Mouse (Mus musculus) thymus, adult 2 months (tissue): ENCODE data around the gene Pgap3. TPM values are rescaled to one million over a fixed set of nuclear protein-coding genes. Genes with fewer than 3 reads are reported as not detected.

Experiments
- DNase-seq: peaks from one replicate; pipeline ENCODE4 v3.0.0; 2021
- H3K27ac ChIP-seq: fragments of 200-500 bp; 2 replicates; pipeline ENCODE4 v1.5.1; 2012; ENCODE audit warnings: low read length, control low read depth; ENCODE audit not compliant: control insufficient read depth, insufficient read depth
- H3K27me3 ChIP-seq: fragments of 200-500 bp; 2 replicates; pipeline ENCODE4 v1.6.1; 2012; ENCODE audit warnings: mild to moderate bottlenecking, low read length, moderate library complexity, mixed read lengths; ENCODE audit not compliant: control insufficient read depth, insufficient read depth
- H3K36me3 ChIP-seq: fragments of 200-500 bp; 2 replicates; pipeline ENCODE4 v1.6.1; 2012; ENCODE audit warnings: mild to moderate bottlenecking, low read length, moderate library complexity; ENCODE audit not compliant: control insufficient read depth, insufficient read depth
- H3K4me1 ChIP-seq: fragments of 200-500 bp; replicated peaks from 2 replicates; pipeline ENCODE4 v1.6.1; 2012; ENCODE audit warnings: low read length; ENCODE audit not compliant: control insufficient read depth, insufficient read depth
- H3K4me3 ChIP-seq: fragments of 200-500 bp; 2 replicates; pipeline ENCODE4 v1.5.1; 2012; ENCODE audit warnings: mild to moderate bottlenecking, low read length, control low read depth, moderate library complexity; ENCODE audit not compliant: control insufficient read depth, insufficient read depth
- CTCF ChIP-seq: fragments of 200-500 bp; IDR thresholded peaks from 2 replicates; pipeline ENCODE4 v1.5.1; 2012; ENCODE audit warnings: mild to moderate bottlenecking, control low read depth, low read length, moderate library complexity, borderline replicate concordance; ENCODE audit not compliant: control insufficient read depth, poor library complexity, insufficient read depth; ENCODE audit errors: extremely low read depth
- POLR2A ChIP-seq: fragments of 200-500 bp; IDR thresholded peaks from 2 replicates; pipeline ENCODE4 v1.6.1; 2012; ENCODE audit warnings: mild to moderate bottlenecking, low read length, control low read depth, moderate library complexity; ENCODE audit not compliant: control insufficient read depth, poor library complexity, insufficient read depth; ENCODE audit errors: extremely low read depth
- WGBS: fragments of 180-500 bp; shearing (Covaris S2); methylation state at CpG from one replicate; pipeline ENCODE4 v1.1.7; 2018; 5-methylcytosine and 5-hydroxymethylcytosine counted together
- polyA plus RNA-seq: library from polyadenylated mRNA; depleted of rRNA; stranded (reverse); fragments of >200 nt; gene quantifications from 2 replicates; pipeline ENCODE4 v1.2.3, GENCODE M21; 2012

Pgap3 gene
- polyA plus RNA-seq, 1 experiment, result 51.8 TPM

DNA sequence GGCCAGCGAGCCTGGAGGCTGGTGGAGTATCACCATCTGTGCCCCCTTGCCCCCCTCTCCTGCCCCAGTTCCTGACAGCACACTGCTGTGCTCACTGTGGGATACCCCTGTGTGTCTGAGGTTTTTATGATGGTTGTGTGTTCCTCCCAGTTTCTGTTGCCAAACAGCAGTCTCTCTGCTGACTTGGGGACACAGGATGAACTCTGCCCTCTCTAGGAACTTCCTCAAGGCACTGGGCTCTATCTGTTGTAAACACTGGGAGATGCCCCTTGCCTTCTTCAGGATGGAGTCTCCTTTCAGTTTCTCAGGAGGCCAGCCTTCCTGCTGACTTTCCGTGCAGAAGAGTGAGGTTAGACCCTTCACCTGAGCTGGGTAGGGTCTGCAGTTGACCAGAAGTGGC, 13.9 kb upstream of the Pgap3 start:
- H3K4me3 ChIP-seq, result no peak overlapping the region
- DNase-seq, result no peak
- peaks cover 20% of the 10 kb centered on the region for H3K27me3 ChIP-seq
- H3K27ac ChIP-seq, result no peak overlapping the region
- no peak for TF ChIP-seq CTCF
- no peak for TF ChIP-seq POLR2A
- WGBS, result 32% methylated on average over 2 of the region's 2 CpGs
- no peaks in the 10 kb centered on the region for H3K36me3 ChIP-seq
- peaks cover 5% of the 10 kb centered on the region; the same call in 1 of the 2 replicates for H3K4me1 ChIP-seq

DNA sequence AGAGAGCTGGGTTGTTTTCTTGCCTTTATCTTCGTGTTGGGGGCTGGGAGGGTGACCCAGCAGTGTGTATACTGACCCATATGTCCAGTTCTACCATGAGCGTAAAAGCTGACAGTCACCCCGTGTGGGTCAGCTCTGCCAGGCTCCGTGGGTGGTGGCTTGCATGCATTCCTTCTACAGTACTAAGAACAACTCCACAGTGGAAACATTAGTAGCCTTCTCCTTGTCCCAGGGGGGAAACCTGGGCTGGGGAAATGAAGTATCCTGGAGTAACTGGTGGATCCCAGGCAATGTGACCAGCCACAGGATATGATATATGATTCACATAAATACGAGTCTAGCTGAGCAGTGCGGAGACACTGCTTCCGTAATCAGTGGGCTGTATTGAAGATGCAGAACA, 13.4 kb upstream of the Pgap3 start:
- Histone ChIP-seq H3K4me3 (no peak overlapping the region), H3K4me1 (peaks cover 5% of the 10 kb centered on the region; the same call in 1 of the 2 replicates), H3K36me3 (no peaks in the 10 kb centered on the region), H3K27ac (no peak overlapping the region), H3K27me3 (peaks cover 20% of the 10 kb centered on the region)
- WGBS, result 36% methylated on average over 7 of the region's 7 CpGs
- no peak for DNase-seq
- TF ChIP-seq POLR2A (no peak), CTCF (no peak)

DNA sequence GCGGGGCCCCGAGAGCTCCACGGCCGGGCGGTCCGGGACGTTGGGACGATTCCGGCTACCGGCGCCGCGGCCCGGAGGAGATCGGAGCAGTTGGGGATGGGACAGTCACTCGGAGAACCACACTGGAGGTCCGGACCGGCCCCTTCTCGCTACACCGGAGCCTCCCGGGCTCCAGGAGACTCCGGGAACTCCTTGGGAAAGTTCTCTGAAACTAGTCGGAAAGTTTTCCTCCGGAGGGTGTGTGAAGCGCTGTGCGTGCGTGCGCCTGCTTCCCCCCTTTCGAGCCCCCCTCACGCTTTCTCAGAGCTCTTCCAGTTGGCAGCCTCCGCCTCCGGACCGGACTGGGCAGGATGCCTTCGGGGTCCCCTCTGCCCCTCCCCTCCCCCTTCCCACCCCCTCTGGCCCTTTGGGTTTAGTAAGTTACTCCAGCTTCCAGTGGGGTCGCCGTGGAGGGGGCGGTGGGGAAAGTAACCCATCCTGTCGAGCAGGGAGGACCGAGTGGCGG, 12.6 kb upstream of the Pgap3 start:
- peaks cover 5% of the 10 kb centered on the region; the same call in 1 of the 2 replicates for H3K4me1 ChIP-seq
- 2% methylated on average over 40 of the region's 40 CpGs for WGBS
- peaks cover 20% of the 10 kb centered on the region for H3K27me3 ChIP-seq
- H3K27ac ChIP-seq, result no peak overlapping the region
- H3K4me3 ChIP-seq, result peak overlapping the region; percentile 21
- no peak for TF ChIP-seq CTCF
- TF ChIP-seq POLR2A, result no peak
- DNase-seq, result no peak
- H3K36me3 ChIP-seq, result no peaks in the 10 kb centered on the region

DNA sequence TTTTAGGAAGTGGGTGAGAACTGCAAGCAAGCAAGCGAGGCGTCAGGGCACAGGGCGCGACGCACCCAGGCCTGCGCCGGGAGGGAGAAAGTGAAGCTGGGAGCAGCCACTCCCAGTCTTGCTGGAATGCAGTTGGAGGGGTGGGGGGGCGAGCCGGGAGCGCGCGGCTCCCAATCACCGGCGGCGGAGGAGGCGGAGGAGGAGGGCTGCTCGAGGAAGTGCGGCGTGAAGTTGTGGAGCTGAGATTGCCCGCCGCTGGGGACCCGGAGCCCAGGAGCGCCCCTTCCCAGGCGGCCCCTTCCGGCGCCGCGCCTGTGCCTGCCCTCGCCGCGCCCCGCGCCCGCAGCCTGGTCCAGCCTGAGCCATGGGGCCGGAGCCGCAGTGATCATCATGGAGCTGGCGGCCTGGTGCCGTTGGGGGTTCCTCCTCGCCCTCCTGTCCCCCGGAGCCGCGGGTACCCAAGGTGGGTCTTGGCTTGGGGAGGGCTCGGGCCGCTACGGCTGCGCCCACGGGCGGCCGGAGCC, 12.0 kb upstream of the Pgap3 start, which contains the start of gene Erbb2:
Erbb2 (plus strand) TSS at position 198 of the 524 bp plus-strand sequence.
- TF ChIP-seq POLR2A (no peak), CTCF (no peak)
- Histone ChIP-seq H3K4me1 (peaks cover 5% of the 10 kb centered on the region; the same call in 1 of the 2 replicates), H3K27ac (no peak within 1 kb of the TSS), H3K27me3 (peaks cover 20% of the 10 kb centered on the region), H3K4me3 (peak within 1 kb of the TSS; percentile 21), H3K36me3 (no peaks in the 10 kb centered on the region)
- 2% methylated on average over 47 of the region's 49 CpGs for WGBS
- DNase-seq, result no peak

DNA sequence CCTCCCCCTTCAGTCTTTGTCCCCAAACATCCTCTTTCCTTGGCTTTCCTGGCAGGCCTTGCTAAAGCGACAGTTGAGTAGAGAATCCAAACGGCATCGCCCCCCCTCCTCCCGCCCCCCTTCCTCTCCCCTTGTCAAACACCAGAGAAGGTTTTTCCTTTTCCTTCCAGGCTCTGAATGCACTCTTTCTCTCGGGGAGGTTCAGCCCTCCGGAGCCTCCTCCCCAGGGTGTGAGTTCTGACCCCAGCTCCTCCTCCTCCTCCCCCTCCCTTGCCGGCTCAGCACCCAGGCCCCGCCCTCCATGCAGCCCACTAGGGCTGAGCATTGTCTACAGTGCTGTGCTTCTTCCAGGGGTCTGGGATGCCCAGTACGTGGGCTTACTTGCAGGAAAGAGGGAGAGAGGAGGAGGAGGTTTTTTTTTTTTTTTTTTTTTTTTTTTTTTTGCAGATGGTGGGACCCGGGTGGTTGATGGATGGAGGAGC, 9.1 kb upstream of the Pgap3 start:
- peaks cover 5% of the 10 kb centered on the region; the same call in 1 of the 2 replicates for H3K4me1 ChIP-seq
- no peak overlapping the region for H3K4me3 ChIP-seq
- 10% methylated on average over 10 of the region's 10 CpGs for WGBS
- H3K27me3 ChIP-seq, result peaks cover 20% of the 10 kb centered on the region
- no peaks in the 10 kb centered on the region for H3K36me3 ChIP-seq
- TF ChIP-seq POLR2A (no peak), CTCF (no peak)
- H3K27ac ChIP-seq, result no peak overlapping the region
- no peak for DNase-seq

DNA sequence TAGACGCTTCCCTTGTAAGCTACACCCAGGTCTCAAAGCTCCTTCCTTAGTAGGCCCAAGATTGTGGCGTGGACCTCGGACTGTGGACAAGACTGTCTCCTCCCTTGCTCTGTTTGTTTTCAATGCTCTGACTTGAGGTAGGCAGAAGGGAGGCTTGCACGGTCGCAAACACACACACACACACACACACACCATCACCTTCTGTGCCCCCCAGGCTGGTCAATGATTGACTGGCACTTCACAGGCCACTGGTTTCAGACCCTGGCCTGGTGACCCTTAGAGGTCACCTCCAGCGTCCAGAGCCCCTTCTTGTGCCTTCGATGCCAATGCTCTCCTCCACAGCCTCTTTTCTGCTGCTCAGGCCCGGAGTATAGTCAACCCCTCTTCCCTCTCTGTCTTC, 8.6 kb upstream of the Pgap3 start:
- no peak for DNase-seq
- no peak overlapping the region for H3K4me3 ChIP-seq
- no peaks in the 10 kb centered on the region for H3K36me3 ChIP-seq
- WGBS, result 84% methylated on average over 8 of the region's 8 CpGs
- H3K4me1 ChIP-seq, result peaks cover 5% of the 10 kb centered on the region; the same call in 1 of the 2 replicates
- TF ChIP-seq POLR2A (no peak), CTCF (no peak)
- H3K27ac ChIP-seq, result no peak overlapping the region
- peaks cover 20% of the 10 kb centered on the region for H3K27me3 ChIP-seq
